Mouse (Mus musculus) CH12.LX (cell line): ENCODE data around the gene Esrrb. TPM values are rescaled to one million over a fixed set of nuclear protein-coding genes. Genes with fewer than 3 reads are reported as not detected.

Experiments used
- DNase-seq: peaks from one replicate; pipeline ENCODE4 v3.0.0-alpha.2; 2013; ENCODE audit errors: extremely low read depth
- H3K27ac ChIP-seq: 2 replicates; pipeline ENCODE4 v1.5.1; 2012; ENCODE audit warnings: low read depth, mild to moderate bottlenecking, control low read depth, moderate library complexity; ENCODE audit not compliant: insufficient read depth
- H3K27me3 ChIP-seq: replicated peaks from 2 replicates; pipeline ENCODE3; 2012; ENCODE audit warnings: inconsistent platforms
- H3K36me3 ChIP-seq, 2 experiments: replicated peaks in 1 of 2; 2 replicates each; pipeline versions ENCODE3 to v1.6.1; 2012; ENCODE audit warnings: inconsistent platforms in 1 of 2, low read length in 1 of 2, mild to moderate bottlenecking in 1 of 2, mixed read lengths in 1 of 2, moderate library complexity in 1 of 2; ENCODE audit not compliant: control insufficient read depth in 1 of 2, insufficient read depth in 1 of 2
- H3K4me1 ChIP-seq, 2 experiments: 2 replicates each; pipeline ENCODE4 v1.6.1; 2012; ENCODE audit warnings: inconsistent platforms in 1 of 2, moderate library complexity in 1 of 2; ENCODE audit not compliant: insufficient read depth in 2 of 2, control insufficient read depth in 1 of 2
- H3K4me2 ChIP-seq: 2 replicates; pipeline ENCODE4 v1.6.1; 2012; ENCODE audit warnings: low read depth, mild to moderate bottlenecking, control low read depth; ENCODE audit not compliant: poor library complexity, insufficient read depth, severe bottlenecking
- H3K4me3 ChIP-seq, 3 experiments: fragments of 150-350 bp in 1 of 3; sonication (generic) in 1 of 3; replicated peaks in 1 of 3; 2 replicates each; pipeline versions ENCODE3 to v1.5.1; 2011 to 2012; ENCODE audit warnings: low read depth in 2 of 3, low read length in 2 of 3, mild to moderate bottlenecking in 2 of 3, moderate library complexity in 2 of 3, control low read depth in 1 of 3, improper control_type of control experiment in 1 of 3, inconsistent platforms in 1 of 3, mixed read lengths in 1 of 3; ENCODE audit not compliant: poor library complexity in 1 of 3
- H3K79me2 ChIP-seq: replicated peaks from 2 replicates; pipeline ENCODE4 v1.6.1; 2012; ENCODE audit warnings: mild to moderate bottlenecking, moderate library complexity; ENCODE audit not compliant: control insufficient read depth, poor library complexity, insufficient read depth, severe bottlenecking; ENCODE audit errors: extremely low read depth
- H3K9ac ChIP-seq: 2 replicates; pipeline ENCODE4 v1.6.1; 2012; ENCODE audit warnings: low read depth, mild to moderate bottlenecking, control low read depth, moderate library complexity; ENCODE audit not compliant: insufficient read depth
- H3K9me3 ChIP-seq: replicated peaks from 2 replicates; pipeline ENCODE3; 2012; ENCODE audit warnings: low read length, inconsistent platforms, mixed read lengths
- BHLHE40 ChIP-seq: IDR thresholded peaks from 2 replicates; pipeline ENCODE4 v1.6.1; 2011; ENCODE audit warnings: mild to moderate bottlenecking, low read depth, low read length, improper control_type of control experiment
- CHD1 ChIP-seq: IDR thresholded peaks from 2 replicates; pipeline ENCODE4 v1.6.1; 2012; ENCODE audit warnings: low read depth, low read length, improper control_type of control experiment, inconsistent platforms
- CHD2 ChIP-seq: IDR thresholded peaks from 2 replicates; pipeline ENCODE4 v1.6.1; 2011; ENCODE audit warnings: low read length, improper control_type of control experiment
- E2F4 ChIP-seq: IDR thresholded peaks from 2 replicates; pipeline ENCODE4 v1.6.1; 2011; ENCODE audit warnings: low read depth, low read length, improper control_type of control experiment; ENCODE audit not compliant: insufficient replicate concordance
- ELF1 ChIP-seq: IDR thresholded peaks from 2 replicates; pipeline ENCODE4 v1.6.1; 2014; ENCODE audit warnings: low read depth, mild to moderate bottlenecking, inconsistent platforms, low read length, improper control_type of control experiment
- EP300 ChIP-seq: IDR thresholded peaks from 2 replicates; pipeline ENCODE4 v1.6.1; 2011; ENCODE audit warnings: low read length, improper control_type of control experiment
- ETS1 ChIP-seq: conservative IDR thresholded peaks from 2 replicates; pipeline ENCODE4 v1.6.1; 2012; ENCODE audit warnings: low read depth, mild to moderate bottlenecking, inconsistent platforms, low read length, improper control_type of control experiment, moderate library complexity
- GABPA ChIP-seq: IDR thresholded peaks from 2 replicates; pipeline ENCODE4 v1.6.1; 2012; ENCODE audit warnings: low read depth, low read length, improper control_type of control experiment, inconsistent platforms; ENCODE audit not compliant: insufficient replicate concordance
- JUN ChIP-seq: IDR thresholded peaks from 2 replicates; pipeline ENCODE4 v1.6.1; 2011; ENCODE audit warnings: low read depth, mild to moderate bottlenecking, low read length, improper control_type of control experiment, moderate library complexity; ENCODE audit not compliant: insufficient read depth
- JUND ChIP-seq: conservative IDR thresholded peaks from 2 replicates; pipeline ENCODE4 v1.6.1; 2011; ENCODE audit warnings: low read depth, low read length, improper control_type of control experiment
- KAT2A ChIP-seq: IDR thresholded peaks from 2 replicates; pipeline ENCODE4 v1.6.1; 2012; ENCODE audit warnings: low read length, improper control_type of control experiment, inconsistent platforms; ENCODE audit not compliant: insufficient replicate concordance
- MAX ChIP-seq: IDR thresholded peaks from 2 replicates; pipeline ENCODE4 v1.6.1; 2011; ENCODE audit warnings: low read length, improper control_type of control experiment
- MAZ ChIP-seq: IDR thresholded peaks from 2 replicates; pipeline ENCODE4 v1.6.1; 2012; ENCODE audit warnings: low read depth, mild to moderate bottlenecking, inconsistent platforms, low read length, improper control_type of control experiment, moderate library complexity
- NELFE ChIP-seq: IDR thresholded peaks from 2 replicates; pipeline ENCODE4 v1.6.1; 2011; ENCODE audit warnings: low read depth, low read length, improper control_type of control experiment
- PAX5 ChIP-seq: IDR thresholded peaks from 2 replicates; pipeline ENCODE4 v1.6.1; 2012; ENCODE audit warnings: low read length, inconsistent platforms, mixed read lengths
- POLR2AphosphoS2 ChIP-seq: IDR thresholded peaks from 2 replicates; pipeline ENCODE4 v1.6.1; 2011; ENCODE audit warnings: low read depth, low read length, improper control_type of control experiment
- RCOR1 ChIP-seq: conservative IDR thresholded peaks from 2 replicates; pipeline ENCODE4 v1.6.1; 2012; ENCODE audit warnings: low read depth, mild to moderate bottlenecking, inconsistent platforms, low read length, improper control_type of control experiment
- SMC3 ChIP-seq: IDR thresholded peaks from 2 replicates; pipeline ENCODE4 v1.6.1; 2011; ENCODE audit warnings: low read depth, low read length, improper control_type of control experiment
- UBTF ChIP-seq: IDR thresholded peaks from 2 replicates; pipeline ENCODE4 v1.6.1; 2012; ENCODE audit warnings: low read depth, mild to moderate bottlenecking, inconsistent platforms, low read length, improper control_type of control experiment, moderate library complexity
- USF1 ChIP-seq: IDR thresholded peaks from 2 replicates; pipeline ENCODE4 v1.6.1; 2014; ENCODE audit warnings: low read depth, mild to moderate bottlenecking, inconsistent platforms, low read length, improper control_type of control experiment
- dilution Hi-C: fragments of 300-500 bp; cut with MboI; formaldehyde crosslinking; loops from 2 replicates; pipeline ENCODE4 v1.14.3; 2020; ENCODE audit warnings: low sequenced_read_pairs; ENCODE audit not compliant: extremely low pct_unique_long_range_greater_than_20kb, extremely low pct_ligation_motif_present
- in situ Hi-C: fragments of 300-500 bp; cut with MboI; formaldehyde crosslinking; loops from 3 replicates; pipeline ENCODE4 v1.14.3; 2019; ENCODE audit warnings: low sequenced_read_pairs, low pct_ligation_motif_present, low pct_unique_long_range_greater_than_20kb, mixed read lengths
- polyA plus RNA-seq: library from polyadenylated mRNA; unstranded; fragments of >175 nt; gene quantifications from 2 replicates; pipeline ENCODE4 v1.2.1, GENCODE M21; 2012; ENCODE audit warnings: low read depth; ENCODE audit not compliant: insufficient read length
- total RNA-seq, 2 experiments: library from RNA; depleted of rRNA; stranded (reverse); fragments of 300-350 nt in 1 of 2; fragments of >200 nt in 1 of 2; gene quantifications; 2 replicates each; pipeline ENCODE4 v1.2.3; 2012 to 2014

The Esrrb gene
- total and polyA plus RNA-seq, 3 experiments, result not detected

DNA sequence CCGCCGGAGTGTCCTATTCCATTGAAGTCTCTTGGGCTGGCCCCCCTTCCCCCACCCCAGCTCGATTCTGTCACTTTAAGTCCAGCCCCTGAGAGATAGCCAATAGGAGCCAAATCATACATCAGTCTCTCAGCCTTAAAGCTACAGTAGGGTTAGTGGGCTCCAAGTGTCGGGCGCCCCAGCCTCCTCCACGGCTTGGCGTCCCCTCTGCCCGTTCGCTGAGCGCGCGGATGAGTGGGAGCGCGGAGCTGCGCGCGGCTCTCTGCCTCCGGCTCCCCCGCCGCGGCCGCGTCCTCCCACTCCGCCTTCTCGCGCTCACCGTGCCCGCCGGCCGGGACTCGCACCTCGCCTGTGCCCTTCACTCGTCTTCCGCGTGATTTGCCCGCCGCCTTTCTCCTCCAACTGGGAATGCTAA, 60.6 kb downstream of the Esrrb start:
- H3K79me2 ChIP-seq, result no peaks in the 10 kb centered on the region
- no peaks in the 10 kb centered on the region for H3K9me3 ChIP-seq
- H3K4me1 ChIP-seq, result no peaks in the 10 kb centered on the region
- TF ChIP-seq POLR2AphosphoS2 (no peak), USF1 (no peak), JUND (no peak), KAT2A (no peak), E2F4 (no peak), UBTF (no peak), JUN (no peak), CHD2 (no peak), MAX (no peak), CHD1 (no peak)
- H3K4me2 ChIP-seq, result no peak overlapping the region
- H3K36me3 ChIP-seq, result no peaks in the 10 kb centered on the region
- H3K4me3 ChIP-seq, result no peak overlapping the region
- dilution Hi-C loops, result no loop called here
- peaks cover 92% of the 10 kb centered on the region for H3K27me3 ChIP-seq
- in situ Hi-C loops, result no loop called here
- H3K27ac ChIP-seq, result no peak overlapping the region
- no peak for DNase-seq
- H3K9ac ChIP-seq, result no peak overlapping the region

DNA sequence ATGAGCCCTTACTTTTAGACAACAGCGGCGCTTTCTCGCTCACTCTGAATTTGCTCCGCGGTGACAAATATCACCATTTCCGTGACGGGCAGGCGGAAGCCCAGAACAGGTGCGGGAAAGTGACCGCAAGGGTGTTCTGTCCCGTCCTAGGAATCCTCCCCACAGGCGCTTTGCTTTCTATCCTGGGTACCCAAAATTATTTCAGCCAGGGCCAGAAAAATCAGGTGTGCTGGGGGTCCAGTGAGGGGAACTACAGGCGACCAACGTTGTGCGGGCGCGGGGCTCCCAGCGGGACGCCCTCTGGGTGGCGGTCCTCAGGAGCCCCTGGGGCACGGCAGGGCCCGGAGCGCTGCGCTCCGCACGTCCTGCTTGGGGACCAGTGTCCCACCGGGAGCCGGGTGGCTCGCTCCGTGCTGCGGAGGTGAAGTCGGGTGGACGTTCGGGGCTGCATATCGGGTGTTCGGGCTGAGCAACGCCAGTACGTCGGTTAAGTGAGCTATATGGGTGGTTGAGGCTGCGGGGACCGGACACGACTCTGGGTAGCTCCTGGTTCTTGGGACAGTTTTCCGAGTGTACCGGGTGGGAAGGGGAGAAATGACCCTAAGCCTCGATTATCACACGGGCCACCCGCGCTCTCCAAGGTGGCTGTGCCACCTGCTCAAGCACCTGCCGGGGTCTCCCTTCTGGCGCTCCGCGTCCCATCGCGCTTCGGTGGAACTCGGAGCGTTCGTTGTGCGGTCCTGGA, 61.4 kb downstream of the Esrrb start:
- peaks cover 96% of the 10 kb centered on the region for H3K27me3 ChIP-seq
- no peak overlapping the region for H3K27ac ChIP-seq
- no peak overlapping the region for H3K9ac ChIP-seq
- no peaks in the 10 kb centered on the region for H3K36me3 ChIP-seq
- no peaks in the 10 kb centered on the region for H3K4me1 ChIP-seq
- no peaks in the 10 kb centered on the region for H3K79me2 ChIP-seq
- no peaks in the 10 kb centered on the region for H3K9me3 ChIP-seq
- in situ Hi-C loops, result no loop called here
- DNase-seq, result no peak
- dilution Hi-C loops, result no loop called here
- no peak overlapping the region for H3K4me3 ChIP-seq
- no peak for TF ChIP-seq NELFE
- TF ChIP-seq GABPA, result no peak
- no peak for TF ChIP-seq EP300
- no peak overlapping the region for H3K4me2 ChIP-seq

- no peaks in the 10 kb centered on the region for H3K4me1 ChIP-seq
- in situ Hi-C loops (no loop called here), dilution Hi-C loops (no loop called here)
- no peak for DNase-seq
- no peaks in the 10 kb centered on the region for H3K9me3 ChIP-seq
- no peak for TF ChIP-seq PAX5
- no peak for TF ChIP-seq JUN
- TF ChIP-seq RCOR1, result no peak
- TF ChIP-seq ELF1, result no peak
- no peak for TF ChIP-seq MAZ
- no peak for TF ChIP-seq SMC3
- no peak for TF ChIP-seq E2F4
- TF ChIP-seq ETS1, result no peak
- no peak for TF ChIP-seq BHLHE40
- no peak for TF ChIP-seq NELFE
- no peaks in the 10 kb centered on the region for H3K36me3 ChIP-seq
- H3K27ac ChIP-seq, result no peak overlapping the region
- H3K9ac ChIP-seq, result no peak overlapping the region
- H3K27me3 ChIP-seq, result peaks cover 96% of the 10 kb centered on the region
- no peak overlapping the region for H3K4me2 ChIP-seq
- H3K4me3 ChIP-seq, result no peak overlapping the region
- H3K79me2 ChIP-seq, result no peaks in the 10 kb centered on the region
Observed at GRCm38 (mm10) chr12:86423102-86423501, 62.2 kb downstream of the Esrrb start.
